Mouse (Mus musculus): ENCODE data around the gene Jpt1. TPM values are rescaled to one million over a fixed set of nuclear protein-coding genes. Genes with fewer than 3 reads are reported as not detected.
"Not testable (repeated sequence)": the region's sequence is repeated elsewhere in the genome, so short reads cannot be mapped to it uniquely, and the experiment has no call there.

Jpt1 gene
- polyA plus RNA-seq, 1 experiment, result 128 TPM

DNA sequence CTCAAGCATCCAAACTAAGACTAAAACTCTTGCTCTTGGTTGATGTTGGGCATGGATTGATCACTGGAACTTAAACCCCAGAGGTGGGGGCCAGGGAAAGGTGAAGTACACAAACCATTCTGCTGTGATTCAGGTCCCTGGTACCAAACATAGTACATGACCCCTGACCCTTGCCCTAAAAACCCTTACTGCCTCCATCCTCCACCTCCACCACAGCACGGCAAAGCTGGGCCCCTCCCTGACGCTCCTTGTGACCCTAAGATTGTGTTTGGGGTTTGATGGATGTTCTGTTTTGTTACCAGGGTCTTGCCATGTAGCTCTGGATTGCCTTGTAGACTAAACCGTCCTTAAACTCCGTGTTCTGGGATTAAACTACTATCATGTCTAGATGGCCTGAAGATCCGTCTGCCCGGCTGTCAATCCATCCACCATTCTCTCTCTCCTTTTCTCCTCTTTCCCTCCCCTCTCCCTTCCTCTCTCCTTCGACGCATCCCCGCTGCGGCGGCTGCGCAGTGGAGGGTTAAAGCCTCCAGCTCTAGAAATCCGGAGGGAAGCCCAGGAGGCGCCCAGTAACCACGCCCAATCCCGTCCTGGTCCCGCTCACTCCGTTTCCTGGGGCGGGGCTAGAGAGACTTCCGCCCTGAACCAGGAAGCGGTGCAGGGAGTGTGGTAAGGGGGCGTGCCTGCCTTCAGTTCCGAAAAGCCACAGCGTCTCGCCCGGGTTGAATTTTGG lies 39.0 kb downstream of the Jpt1 start, which contains the start of gene Armc7:
TSS of gene Armc7 (plus strand) at position 643 of the 733 bp plus-strand sequence.
- no peak for DNase-seq (ENCODE audit: low read depth)

DNA sequence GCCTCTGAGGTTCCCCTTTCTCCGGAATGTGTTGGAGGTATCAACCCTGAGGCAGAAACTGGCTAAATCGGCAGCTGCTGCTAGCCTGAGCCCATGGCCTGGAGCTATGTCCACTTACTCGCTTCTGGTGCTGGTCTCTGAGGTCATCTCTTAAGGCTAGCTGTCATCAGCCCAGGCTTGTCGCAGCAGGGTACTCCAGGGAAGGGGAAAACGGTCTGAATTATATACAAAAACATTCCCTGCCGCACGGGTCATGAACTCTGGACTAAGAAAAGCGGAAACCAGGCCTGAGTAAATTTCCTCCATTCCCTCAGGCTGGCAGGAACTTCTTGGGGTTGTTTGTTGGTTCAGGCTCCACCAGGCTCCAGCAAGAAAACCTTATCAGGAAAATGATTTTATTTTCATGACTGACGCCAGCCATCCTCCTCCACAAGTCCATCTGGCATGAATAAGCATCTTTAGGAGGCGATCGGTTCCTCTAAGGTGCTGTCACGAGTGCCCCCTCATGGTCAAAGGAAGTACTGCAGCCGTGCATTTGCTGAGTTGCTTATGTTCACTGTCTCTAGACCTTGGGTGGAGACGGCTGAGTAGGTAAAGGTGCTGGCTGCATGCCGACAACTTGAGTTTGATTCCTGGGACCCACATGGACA lies 40.4 kb downstream of the Jpt1 start:
- DNase-seq (ENCODE audit: low read depth), result no peak

GRCm38 (mm10) chr11:115472183-115472582 lies 42.0 kb downstream of the Jpt1 start:
- no peak for DNase-seq (ENCODE audit: low read depth)

- no peak for DNase-seq (ENCODE audit: low read depth)
These were observed 47.0 kb downstream of the Jpt1 start for GRCm38 (mm10) chr11:115467217-115467618.

DNA sequence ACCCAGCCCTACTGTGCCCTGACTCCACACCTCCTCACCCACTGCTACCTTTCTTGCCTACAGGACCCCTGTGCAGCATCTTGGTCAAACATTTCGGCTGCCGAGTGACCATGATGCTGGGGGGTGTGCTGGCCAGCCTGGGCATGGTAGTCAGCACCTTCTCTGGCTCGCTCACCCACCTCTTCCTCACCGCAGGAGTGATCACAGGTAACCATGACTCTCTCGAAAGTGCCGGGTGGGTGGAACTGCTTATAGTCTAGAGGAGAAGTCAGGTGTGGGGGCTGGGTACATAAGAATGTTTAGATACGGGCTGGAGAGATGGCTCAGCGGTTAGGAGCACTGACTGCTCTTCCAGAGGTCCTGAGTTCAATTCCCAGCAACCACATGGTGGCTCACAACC lies 49.3 kb downstream of the Jpt1 start:
- no peak for DNase-seq (ENCODE audit: low read depth)

DNA sequence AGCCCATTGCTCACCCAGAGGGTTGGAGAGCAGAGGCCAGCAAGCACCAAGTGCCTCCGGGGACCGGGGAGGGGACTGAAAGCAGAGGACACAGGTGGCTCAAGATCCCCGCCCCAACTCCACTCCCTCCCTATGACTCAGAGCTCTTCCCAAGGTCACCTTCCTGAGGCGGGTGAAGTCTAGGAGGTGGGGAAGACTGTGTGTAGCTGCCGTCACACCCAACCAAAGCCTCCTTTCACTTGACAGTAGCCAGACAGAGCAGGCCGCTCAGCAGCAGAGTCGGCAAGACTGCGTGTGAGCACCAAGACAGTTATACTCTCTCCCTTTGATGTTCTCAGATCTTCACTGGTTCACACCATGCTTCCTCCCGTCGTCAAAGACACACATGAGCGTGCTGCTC lies 50.8 kb downstream of the Jpt1 start:
- no peak for DNase-seq (ENCODE audit: low read depth)

- no peak for DNase-seq (ENCODE audit: low read depth)
These were observed 51.8 kb downstream of the Jpt1 start, which contains the start of gene Slc16a5 for GRCm38 (mm10) chr11:115462243-115462891. Slc16a5 (plus strand) TSS chr11:115462474.

GRCm38 (mm10) chr11:115461846-115462242 lies 52.3 kb downstream of the Jpt1 start:
- DNase-seq (ENCODE audit: low read depth), result no peak

DNA sequence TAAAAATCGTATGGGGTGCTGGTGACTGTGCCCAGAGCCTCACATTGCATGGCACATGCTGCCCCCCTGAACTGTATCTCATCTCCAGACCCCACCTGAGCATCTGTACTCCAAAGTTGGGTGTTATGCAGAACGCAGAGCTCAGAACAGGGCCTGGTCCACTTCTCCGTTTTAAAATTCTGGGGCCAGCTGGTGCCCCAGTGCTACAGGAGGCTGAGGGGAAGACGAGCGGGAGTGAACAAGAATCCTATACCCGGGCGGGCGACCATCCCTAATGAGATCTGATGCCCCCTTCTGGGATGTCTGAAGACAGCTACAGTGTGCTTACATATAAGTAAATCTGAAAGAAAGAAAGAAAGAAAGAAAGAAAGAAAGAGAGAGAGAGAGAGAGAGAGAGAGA lies 53.2 kb downstream of the Jpt1 start:
- DNase-seq (ENCODE audit: low read depth), result no peak

- DNase-seq (ENCODE audit: low read depth), result no peak
These were observed 56.8 kb downstream of the Jpt1 start for GRCm38 (mm10) chr11:115457405-115457804.

GRCm38 (mm10) chr11:115456182-115456581 lies 58.0 kb downstream of the Jpt1 start:
- no peak for DNase-seq (ENCODE audit: low read depth)

- DNase-seq (ENCODE audit: low read depth), result no peak
These were observed 58.6 kb downstream of the Jpt1 start for GRCm38 (mm10) chr11:115455619-115456018.

DNA sequence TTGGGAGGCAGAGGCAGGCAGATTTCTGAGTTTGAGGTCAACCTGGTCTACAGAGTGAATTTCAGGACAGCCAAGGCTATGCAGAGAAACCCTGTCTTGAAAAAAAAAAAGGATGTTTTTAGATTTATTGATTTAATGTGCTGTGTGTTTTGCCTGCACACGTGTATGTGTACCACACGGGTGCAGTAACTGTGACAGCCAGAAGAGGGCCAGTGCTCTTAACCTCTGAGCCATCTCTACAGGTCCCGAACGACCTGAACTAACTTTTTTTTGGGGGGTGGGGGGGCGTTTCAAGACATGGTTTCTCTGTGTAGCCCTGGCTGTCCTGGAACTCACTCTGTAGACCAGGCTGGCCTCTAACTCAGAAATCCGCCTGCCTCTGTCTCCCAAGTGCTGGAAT lies 59.4 kb downstream of the Jpt1 start:
- DNase-seq (ENCODE audit: low read depth), result not testable (repeated sequence)

DNA sequence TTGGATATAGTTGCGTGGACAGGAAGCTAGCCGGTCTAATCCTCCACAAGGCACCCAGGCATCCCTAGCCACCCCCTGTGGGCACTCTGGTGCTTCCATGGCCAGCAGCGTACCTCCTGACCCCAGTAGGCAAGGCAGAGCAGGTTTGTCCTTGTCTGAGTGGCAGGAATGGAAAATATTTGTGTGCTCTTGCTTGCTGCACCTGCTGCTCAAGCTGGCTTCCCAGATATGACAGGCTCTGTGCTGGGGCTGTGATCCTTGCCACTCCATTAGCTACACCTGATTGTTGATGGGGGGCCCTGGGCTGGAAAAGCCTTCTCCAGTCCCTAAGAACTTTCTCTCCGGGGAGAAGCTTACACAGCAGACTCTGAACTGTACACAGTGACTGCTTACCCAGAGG lies 60.9 kb downstream of the Jpt1 start:
- DNase-seq (ENCODE audit: low read depth), result no peak

- no peak for DNase-seq (ENCODE audit: low read depth)
These were observed 61.8 kb downstream of the Jpt1 start for GRCm38 (mm10) chr11:115452281-115452860.

GRCm38 (mm10) chr11:115451781-115452241 lies 62.4 kb downstream of the Jpt1 start:
- DNase-seq (ENCODE audit: low read depth), result no peak

- DNase-seq (ENCODE audit: low read depth), result no peak
These were observed 64.0 kb downstream of the Jpt1 start for GRCm38 (mm10) chr11:115450176-115450575.

- DNase-seq (ENCODE audit: low read depth), result no peak
These were observed 65.2 kb downstream of the Jpt1 start for GRCm38 (mm10) chr11:115448998-115449397.

- no peak for DNase-seq (ENCODE audit: low read depth)
These were observed 66.1 kb downstream of the Jpt1 start for GRCm38 (mm10) chr11:115448075-115448474.
